Mouse (Mus musculus) layer of hippocampus, postnatal 10 days (tissue): ENCODE measurements around the gene Sh3rf3. TPM values are rescaled to one million over a fixed set of nuclear protein-coding genes. Genes with fewer than 3 reads are reported as not detected.

Source experiments
- DNase-seq, 2 experiments: peaks; one replicate each; pipeline ENCODE4 v3.0.0; 2021; ENCODE audit warnings: low spot score in 2 of 2
- total RNA-seq, 2 experiments: library from RNA; stranded (reverse); gene quantifications; 2 replicates each; pipeline ENCODE4 v1.2.3; 2021

The Sh3rf3 gene
- total RNA-seq, 2 experiments from 2014 or later: 47.8 to 50.1 TPM

DNA sequence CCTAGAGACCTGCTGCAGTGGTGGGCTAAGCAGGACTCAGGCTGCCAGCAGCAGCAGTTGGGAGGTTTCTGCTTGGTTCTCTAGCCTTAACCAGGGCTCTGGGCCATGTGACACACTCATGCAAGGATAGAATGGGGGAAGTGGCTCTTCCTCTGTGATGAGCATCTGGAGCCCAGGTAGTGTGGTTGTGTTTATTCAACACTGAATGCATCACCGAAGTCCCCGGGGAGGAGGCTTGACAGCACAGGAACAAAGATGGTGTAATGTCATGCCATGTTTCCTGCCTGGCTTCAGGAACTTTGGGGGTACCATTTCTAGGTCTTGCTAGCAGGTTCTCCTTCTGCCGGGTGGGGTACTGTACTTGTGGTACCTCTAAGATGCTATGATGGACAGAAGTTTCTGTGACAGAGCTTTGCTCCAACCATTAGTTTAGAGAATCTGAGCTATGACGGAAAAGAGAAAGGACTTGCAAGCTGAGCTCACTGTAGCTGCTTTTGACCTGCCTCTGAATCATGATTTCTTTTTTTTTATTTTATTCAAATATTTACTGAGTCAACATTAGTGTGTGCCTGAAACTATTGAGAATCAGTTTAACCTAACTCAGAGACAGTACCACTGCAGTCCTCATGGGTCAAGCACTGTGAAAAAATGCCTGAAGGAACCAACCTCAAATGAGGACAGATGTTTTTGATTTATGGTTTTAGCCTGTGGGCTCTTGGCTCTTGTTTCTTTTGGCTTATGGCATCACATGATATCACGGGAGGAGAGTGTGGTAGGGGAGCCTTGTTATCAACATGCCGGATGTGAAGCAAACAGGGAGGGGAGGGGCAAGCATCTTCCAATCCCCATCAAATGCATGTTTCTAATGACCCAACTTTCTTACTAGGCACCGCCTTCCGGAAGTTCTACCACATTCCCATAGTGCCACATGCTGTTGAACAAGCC lies 102.4 kb downstream of the Sh3rf3 start:
- no peak for DNase-seq

DNA sequence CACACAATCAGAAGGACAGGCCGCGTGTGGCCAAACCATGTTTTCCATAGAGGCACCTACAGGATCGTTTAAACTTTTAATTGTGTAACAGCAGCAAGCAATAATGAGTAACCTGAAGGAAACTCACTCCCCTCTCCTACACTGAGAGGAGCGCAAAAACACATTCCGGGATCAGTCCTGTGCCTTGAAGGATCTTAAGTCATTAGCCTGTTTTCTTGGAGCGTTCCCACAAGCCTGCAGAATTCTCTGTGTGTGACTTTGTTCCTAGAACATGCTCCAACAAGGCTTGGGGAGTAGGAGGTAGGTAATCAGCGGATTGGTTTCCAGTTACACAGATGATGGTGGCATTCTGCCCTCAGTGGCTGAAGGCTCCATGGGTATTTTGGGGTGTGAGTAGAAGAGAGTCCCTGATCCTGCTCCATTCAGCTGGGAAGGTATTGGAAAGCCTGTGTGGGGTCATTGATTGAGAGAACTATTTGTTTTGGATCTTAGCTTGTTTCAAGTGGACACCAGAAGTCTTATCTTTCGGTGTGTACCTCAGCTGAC lies 108.6 kb downstream of the Sh3rf3 start:
- no peak for DNase-seq

DNA sequence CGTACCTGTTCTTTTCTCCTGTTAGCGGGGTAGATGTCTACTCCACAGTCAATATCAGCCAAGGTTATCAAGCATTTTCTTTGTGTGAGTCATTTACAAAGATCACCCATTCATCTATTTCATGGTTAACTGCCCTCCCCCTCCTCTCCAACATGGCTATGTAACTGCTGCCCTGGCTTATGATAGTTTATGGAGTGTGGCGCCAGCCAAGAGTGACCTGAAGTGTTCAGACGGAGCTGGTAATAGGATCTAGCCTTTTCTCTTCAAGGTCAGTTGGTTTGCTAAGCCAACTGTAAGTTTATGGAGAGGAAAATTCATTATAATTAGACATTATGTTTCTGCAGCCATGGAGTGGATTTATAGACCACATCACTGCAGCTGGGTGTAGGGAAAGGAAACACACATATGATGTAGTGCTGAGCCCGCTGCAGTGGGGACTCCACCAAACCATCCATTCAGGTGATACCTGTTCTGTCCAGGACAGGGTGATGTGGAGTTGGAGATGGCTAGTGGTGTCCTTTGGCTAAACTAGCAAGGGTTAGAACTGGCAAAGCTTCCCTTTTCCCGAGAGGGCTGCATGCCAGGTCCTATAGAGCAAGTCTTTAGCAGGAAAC lies 109.2 kb downstream of the Sh3rf3 start:
- no peak for DNase-seq

DNA sequence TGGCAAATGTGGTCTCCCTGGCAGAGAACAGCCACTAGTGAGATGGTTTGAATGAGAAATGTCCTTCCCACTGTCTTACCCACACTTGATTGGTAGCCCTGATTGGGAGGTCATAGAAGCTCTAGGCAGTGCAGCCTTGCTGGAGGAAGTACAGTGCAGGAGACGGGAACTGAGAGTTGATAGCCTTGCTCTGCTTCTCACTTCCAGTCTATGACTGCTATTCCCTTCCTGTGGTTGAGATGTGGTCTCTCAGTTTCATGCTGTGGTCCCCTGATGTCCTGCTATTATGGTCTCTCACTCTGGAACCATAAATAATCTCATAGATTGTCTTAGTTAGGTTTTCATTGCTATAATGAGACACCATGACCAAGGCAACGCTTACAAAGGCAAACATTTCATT lies 109.8 kb downstream of the Sh3rf3 start:
- no peak for DNase-seq

DNA sequence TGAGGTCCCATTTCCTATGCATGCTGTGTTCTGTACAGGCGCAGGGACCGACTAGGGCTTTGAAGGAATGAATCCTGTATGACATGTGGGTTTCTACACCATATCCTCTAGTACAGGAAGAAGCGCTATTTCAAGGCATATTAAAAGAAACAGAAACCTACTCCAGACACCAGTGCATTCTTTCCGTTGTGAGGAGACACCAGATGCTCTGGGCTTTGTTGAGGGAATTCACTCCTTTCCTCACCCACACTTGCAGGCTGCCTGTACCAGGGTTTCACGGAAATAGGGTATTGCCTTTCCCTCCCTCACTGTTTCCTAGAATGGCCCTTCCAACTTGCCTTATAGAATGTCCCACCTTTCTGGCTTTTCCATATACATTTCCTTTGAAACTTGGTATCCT lies 113.4 kb downstream of the Sh3rf3 start:
- DNase-seq: no peak

DNA sequence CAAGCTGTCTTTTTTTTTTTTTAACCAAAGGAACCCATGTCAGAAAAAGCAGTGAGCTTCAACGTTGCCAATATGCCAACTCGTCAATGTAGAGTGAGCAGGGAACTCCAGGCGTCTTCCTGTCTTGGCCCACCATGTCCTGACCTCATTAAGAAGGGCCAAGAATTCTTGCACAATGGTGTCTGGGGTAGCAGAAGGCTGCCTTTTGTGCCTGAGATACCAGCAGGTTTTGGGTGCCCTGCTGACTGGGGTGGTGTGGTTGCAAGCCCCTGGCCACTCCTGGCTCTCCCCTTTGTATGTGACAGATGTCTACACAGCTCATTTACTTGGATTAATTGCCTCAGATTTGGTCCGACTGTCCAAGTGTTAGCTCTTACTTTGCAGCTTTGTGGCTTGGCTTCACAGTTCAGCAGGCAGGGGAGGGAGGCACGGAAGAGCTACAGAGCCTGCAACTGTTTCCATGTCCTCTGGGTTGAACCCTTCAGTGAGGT lies 115.8 kb downstream of the Sh3rf3 start:
- DNase-seq: peak; percentile 21 to 27

DNA sequence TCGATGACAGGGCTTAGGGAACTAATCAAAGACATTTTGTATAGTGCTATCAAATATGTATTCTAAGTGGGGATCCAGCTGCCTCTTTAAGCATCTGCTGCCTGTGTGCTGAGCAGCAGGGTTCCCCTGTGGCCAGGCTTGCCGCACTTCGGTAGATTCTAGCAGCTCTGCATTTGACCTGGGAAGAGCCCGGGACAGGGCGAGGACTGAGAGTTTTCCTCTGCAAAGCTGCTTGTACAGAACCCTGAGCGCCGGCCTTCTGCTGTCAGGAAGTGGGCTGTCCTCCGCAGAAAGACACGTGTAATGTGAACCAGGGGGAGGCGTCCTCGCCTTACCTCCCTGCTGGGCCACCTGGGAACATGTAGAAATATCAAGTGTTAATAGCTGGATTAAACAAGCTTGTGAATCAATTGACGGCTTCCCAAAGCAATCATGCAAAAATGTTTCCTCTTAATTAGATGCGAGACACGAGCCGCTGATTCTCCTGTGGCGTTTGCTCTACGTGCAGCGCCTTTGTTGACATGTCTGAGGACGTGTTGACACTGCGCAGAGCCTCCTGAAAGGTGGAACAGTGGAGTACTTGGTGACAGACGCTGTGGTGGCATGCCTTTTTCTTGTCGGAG lies 119.1 kb downstream of the Sh3rf3 start:
- peak in 1 of 2 experiments; percentile 20 for DNase-seq

DNA sequence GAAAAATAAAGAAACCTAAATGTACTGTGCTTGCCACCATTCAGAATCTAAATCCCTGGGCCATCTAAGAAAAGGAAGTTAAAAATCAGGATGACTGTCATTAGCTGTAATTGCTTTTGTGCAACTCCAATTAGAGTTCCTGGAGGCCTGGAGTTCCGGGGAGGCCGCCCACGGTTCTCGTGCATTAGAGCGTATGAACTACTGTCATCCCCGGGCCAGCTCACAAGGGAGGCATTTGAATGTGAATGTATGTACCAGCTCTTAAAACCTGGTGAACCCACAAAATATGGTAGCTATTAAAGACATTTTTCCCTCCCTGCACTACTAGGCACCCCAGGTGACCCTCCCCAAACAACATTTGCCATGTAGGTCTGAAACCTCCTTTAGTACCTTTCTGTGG lies 122.4 kb downstream of the Sh3rf3 start:
- no peak for DNase-seq

DNA sequence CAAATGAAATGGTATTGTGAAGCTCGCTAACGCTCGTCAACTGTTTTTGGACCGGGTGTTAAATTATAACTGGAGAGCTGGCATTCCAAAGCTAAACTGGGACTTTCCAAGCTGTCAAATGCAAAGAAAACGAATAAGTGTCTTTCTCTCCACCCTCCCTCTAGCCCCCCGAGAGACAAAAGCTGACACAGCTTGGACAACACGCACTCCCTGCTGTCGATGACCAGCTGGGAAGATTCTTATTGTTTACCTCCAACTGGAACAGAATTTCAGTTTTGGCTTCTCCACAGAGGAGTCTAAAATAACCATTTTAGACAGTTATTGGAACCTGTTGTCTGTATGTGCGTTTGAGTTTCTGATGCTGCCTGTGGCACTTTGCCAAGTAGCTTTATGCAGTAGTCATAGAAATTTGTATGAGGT lies 123.3 kb downstream of the Sh3rf3 start:
- no peak for DNase-seq

DNA sequence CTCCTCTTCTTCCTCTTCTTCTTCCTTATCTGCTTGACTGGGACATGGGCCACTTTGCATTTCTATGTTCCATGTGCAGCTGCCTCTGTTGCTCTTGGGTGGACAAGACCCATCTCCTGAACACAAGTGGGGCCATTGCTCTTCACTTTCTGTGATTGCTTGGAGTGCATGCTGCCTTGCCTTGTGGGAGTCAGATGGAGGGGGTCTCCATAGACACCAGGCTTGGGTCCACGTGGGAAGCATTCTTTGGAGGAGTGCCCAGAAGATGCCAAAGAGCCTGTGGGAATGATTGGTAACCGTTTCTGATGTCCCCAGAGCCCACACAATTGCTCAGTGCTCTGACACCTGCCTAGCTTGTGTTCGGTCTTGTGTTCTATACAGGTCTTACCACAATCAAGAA lies 124.4 kb downstream of the Sh3rf3 start:
- no peak for DNase-seq

DNA sequence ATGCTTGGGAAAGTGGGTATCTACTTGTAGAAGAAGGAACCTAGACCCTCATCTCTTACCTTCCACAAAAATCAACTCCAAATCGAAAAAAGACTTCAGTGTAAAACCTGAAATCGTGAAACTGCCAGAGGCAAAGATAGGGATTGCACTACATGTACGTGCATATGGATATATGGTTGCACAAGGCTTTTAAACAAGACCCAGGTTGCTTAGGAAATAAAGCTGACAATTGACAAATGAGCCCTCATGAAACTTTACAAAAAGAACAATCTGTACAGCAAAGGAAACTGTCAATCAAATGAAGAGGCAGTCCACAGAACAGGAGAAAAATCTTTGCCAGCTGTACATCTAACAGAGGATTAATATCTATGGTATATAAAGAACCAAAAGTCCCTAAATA lies 129.7 kb downstream of the Sh3rf3 start:
- no peak for DNase-seq

DNA sequence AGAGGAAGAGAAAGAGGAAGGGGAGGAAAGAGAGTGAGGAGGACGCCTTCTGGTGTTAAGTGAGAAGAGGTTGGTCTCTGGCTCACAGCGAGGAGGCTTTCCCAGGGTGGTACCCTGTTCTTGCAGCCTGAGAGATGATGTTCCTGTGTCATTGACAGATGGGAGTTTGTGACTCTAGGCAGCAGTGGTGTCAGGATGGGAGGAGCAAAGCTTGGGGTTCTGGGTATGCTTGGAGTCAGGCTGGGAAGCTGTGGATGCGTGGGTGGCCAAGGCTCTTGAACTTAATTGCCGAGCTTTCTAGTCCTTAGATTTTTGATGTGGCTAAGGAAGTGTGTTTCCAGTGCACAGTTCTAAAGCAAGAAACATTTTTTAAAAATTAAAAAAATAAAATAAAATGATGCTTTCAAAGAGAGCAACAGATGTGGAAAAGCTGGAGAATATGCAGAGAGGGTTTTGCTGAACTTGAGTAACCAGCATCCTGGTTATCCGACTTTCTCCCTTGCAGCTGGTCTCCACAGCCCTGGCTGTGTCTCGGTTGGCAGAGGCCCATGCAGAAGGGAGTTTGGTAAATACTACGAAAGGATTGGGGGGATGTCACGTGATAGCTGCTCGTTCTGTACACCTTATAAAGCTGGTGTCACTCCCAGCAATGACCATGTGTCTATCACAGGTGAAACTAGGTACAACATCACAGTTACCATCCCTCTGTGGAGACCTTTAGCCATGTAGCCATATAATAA lies 130.7 kb downstream of the Sh3rf3 start:
- no peak for DNase-seq

DNA sequence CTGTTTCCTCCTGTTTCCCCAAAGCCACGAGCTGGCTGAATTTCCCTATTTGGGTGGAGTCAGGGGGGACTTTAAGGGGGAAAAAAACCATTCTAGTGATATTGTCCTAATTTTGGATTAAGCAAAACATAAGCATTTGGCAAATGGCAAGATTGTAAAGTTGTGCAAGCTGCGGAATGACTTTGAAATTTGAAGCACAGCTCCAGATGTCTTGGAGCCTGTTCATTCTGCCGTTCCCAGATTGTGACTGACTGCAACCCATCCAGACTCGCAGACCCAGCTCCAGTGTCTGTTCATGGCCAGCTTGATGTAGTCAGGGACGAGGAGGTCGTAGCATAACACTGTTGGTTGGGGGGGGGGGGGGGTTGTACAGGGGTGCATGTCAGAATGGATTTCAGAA lies 131.8 kb downstream of the Sh3rf3 start:
- no peak for DNase-seq

DNA sequence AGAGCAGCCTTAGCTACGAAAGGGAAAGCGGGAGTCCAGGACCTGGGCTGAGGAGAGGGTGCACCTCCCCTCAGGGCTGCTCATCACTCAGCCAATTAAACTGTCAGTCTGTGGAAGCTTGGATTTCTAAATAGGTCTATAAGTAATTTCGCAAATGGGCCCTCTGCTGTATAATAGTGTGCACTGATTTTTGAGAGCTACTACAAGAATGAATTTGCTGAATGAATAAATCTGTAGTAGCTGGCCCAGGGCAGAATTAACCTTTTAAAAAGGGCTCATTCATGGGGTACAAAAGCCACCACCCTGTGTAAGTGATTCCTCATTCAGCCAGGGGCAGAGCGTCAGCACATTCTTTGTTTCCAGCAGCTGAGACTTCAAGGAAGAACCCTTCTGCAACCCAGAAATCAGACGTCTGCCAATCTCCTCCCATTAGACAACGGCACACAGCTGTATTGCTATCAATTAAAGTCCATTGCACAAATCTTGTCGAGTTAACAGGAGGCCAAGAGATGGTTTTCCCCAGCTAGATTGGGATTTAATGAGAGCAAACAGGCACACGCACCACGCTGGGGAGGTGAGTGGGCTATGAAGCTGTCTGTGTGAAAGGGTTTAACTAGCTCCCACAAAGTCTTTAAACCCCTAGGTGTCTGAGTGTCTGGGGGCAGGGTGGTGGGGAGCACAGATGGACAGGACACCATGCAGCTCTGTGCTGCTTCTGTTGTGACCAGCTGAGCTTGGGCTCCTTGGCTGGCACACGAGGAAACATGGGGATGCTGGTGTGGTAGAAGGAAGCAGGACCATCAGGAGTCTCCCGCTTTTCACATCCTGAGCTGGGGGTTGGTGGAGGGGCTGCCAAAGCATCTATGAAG lies 136.8 kb downstream of the Sh3rf3 start:
- DNase-seq: peak in 1 of 2 experiments; percentile 15

DNA sequence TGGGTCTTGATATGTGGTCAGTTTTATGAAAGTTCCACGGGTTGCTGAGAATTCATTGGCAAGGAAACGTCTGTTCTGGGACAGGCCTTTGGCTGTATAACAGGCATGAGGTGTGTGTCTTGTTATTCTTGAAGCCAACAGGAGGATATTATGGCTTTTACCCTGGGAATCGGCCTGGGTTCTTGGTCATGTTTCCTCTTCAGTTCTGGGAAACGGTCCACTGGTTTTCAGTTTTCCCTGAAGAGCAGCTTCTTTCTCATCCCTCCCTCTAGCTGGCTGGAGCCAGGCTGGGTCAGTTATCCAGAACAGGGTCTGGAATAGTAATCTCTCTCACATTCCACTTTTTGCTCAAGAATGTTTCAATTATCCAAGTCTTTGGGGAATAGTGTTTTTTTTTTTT lies 147.0 kb downstream of the Sh3rf3 start:
- DNase-seq: no peak

DNA sequence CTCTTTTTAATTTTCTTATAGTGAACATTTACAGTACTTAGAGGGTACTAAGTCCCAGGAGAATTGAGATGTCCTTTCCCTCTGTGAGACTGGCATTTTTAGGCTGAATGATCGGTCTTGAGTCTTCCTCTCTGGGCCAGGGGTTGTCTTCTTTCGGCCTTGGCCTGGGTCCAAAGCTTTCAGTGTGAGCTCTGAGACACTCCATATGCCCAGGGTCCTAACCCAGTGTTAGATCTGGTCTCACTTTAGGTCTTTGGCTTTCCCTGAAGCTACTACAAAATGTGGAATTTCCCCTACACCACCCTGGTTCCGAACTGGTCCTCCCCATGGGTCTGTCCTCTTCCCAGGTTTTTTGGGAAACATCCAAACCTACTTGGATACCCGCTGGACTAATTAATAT lies 155.1 kb downstream of the Sh3rf3 start:
- DNase-seq: no peak

DNA sequence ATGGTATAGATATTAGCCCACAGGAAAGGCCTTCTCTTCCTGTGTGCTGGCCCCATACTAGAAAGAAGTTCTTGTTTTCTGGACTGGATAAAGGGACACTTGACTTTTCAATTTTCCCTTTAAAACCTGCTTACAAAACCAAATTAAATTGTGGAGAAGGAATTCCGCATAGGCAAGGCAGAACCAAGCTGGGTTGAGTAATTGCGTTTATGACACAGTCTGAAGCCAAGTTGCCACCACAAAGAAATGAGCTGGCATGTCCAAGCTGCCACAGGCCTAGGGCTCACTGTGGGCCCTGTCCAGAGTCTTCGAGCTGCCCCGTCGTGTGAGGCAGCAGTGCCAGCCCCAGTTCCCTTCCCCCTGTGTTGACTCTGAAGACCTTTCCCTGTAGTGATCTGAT lies 156.2 kb downstream of the Sh3rf3 start:
- DNase-seq: no peak

DNA sequence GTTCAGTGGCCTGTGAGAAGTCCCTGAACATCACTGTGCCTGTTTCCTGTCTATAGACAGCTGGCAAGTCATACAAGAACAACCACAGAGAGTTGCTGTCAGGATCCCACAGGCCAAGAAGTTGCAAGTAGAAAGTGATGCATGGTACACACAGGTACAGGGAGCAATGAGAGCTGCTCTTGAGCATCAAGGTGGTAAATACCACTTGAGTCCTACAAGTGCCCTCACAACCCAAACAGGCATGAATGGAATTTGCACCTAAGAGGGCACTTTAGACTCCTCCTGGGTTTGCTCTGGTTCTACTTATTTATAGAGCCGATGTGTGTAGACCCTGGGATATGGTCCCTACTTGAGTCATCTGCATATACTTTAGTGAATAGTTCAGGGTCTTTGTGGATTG lies 159.0 kb downstream of the Sh3rf3 start:
- no peak for DNase-seq

DNA sequence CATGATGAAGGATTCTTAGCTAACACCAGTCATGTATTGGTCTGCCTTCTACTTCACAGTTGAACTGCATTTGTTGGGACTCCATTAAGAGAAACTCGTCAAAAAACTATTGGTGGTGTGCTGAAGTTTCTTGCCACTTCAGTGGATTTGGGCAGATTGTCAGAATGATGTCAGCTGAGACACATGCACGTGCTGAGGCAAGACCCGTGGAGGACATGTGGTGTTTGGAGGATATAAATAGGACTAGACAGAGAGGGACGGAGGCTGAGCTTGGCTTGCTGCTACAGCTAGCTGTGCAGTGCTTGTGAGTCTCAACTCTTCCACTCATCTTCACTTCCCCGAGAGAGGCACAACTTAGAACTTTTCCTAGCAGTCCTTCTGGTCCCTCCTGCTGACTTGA lies 161.0 kb downstream of the Sh3rf3 start:
- DNase-seq: no peak

DNA sequence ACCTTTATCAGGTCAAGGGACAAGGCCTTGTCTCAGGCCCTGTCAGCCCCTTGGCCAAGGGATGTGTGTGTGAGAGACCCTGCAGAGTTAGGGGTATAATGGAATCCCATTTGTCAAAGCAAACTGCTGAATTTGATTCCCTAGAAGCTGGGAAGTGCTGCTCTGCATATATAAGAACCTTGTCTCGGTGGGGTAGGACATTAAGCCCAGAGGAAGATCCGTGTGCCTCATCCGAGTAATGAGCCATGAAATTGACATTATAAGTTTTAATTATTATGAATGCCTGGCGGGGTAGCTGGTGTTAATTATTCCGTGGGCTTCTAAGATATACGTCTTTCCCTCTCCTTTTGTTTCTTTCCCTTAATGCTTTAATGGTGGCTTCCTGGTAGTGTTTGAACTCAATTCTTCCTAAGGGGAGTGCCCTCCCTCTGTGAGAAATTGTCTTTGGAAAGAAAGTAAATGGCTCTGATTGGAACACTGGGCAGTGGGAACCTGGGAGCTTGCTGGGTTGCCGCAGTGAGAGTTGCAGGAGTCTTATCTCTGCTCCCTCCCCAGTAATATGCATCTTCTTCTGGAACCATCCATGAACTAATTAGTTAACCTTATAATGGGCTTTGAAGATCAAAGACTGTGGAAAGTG lies 166.3 kb downstream of the Sh3rf3 start:
- DNase-seq: no peak
